In genomic region chr19:5806051-5806808, GRCm38 (mm10) we compare ENCODE assay signal across 8 mouse cellular contexts. TPM values are rescaled to one million over a fixed set of nuclear protein-coding genes. Genes with fewer than 3 reads are reported as not detected.
DNase-seq lines count a peak whose midpoint lies in the region; TF ChIP-seq lines count a peak whose summit lies in the region.

No protein-coding gene starts in this region.

- TF ChIP-seq CTCF in E14TG2a.4 (conservative IDR thresholded peaks at IDR 0.05; ENCODE audit: low read length): no peak
- no peak for TF ChIP-seq CTCF in bone marrow, adult 2 months (IDR thresholded peaks at IDR 0.05; ENCODE audit: control insufficient read depth, insufficient read depth, low read length)
- TF ChIP-seq CTCF in lung, adult 2 months (IDR thresholded peaks at IDR 0.05; ENCODE audit: insufficient read depth, low read length): no peak

- no peaks in the 10 kb centered on the region for H3K27me3 ChIP-seq in E14TG2a.4 (ENCODE audit: insufficient read depth, low read length)

- intact Hi-C loops in left cerebral cortex, postnatal 4 days (cut with DNase I): no loop called here

- DNase-seq in heart, adult 18-20 months: peak; percentile 78 to 82
- DNase-seq in kidney, adult 11 months: peak; percentile 71
- DNase-seq in lung, adult 2 months: peak; percentile 57
- DNase-seq in skeletal muscle tissue, adult 2 months (ENCODE audit: low read depth, low spot score): peak; percentile 74
- no peak for DNase-seq in left cerebral cortex, postnatal 4 days
- no peak for DNase-seq in frontal cortex, postnatal 36 days (ENCODE audit: low spot score in 2 of 2)

- 14% methylated on average over 8 of the region's 8 CpGs for WGBS in bone marrow, adult 2 months
- 4% methylated on average over 8 of the region's 8 CpGs for WGBS in lung, adult 2 months

- peaks cover 70% of the 10 kb centered on the region for H3K4me1 ChIP-seq in E14TG2a.4 (replicated peaks; ENCODE audit: low read depth, low read length)
- peaks cover 4% of the 10 kb centered on the region for H3K4me1 ChIP-seq in bone marrow, adult 2 months (ENCODE audit: control insufficient read depth, insufficient read depth, low read length)
- peaks cover 61% of the 10 kb centered on the region for H3K4me1 ChIP-seq in lung, adult 2 months (ENCODE audit: control insufficient read depth, insufficient read depth, low read length)

- TF ChIP-seq POLR2A in bone marrow, adult 2 months (IDR thresholded peaks at IDR 0.05; ENCODE audit: borderline replicate concordance, control insufficient read depth, low read depth, low read length): no peak
- peak; percentile 48; the same call in 1 of the 2 replicates for TF ChIP-seq POLR2A in lung, adult 2 months (IDR thresholded peaks at IDR 0.05; ENCODE audit: borderline replicate concordance, extremely low read depth, low read depth, low read length)

- H3K9me3 ChIP-seq in E14TG2a.4 (ENCODE audit: low read length): no peaks in the 10 kb centered on the region

- H3K36me3 ChIP-seq in E14TG2a.4 (ENCODE audit: insufficient read depth, low read length): peaks cover 2% of the 10 kb centered on the region

- peak overlapping the region; percentile 92 for H3K4me3 ChIP-seq in E14TG2a.4 (replicated peaks; ENCODE audit: low read length)
- no peak overlapping the region for H3K4me3 ChIP-seq in bone marrow, adult 2 months (replicated peaks; ENCODE audit: control insufficient read depth, low read depth, low read length)
- no peak overlapping the region for H3K4me3 ChIP-seq in lung, adult 2 months (replicated peaks; ENCODE audit: extremely low read depth, low read depth, low read length)

- H3K27ac ChIP-seq in bone marrow, adult 2 months (ENCODE audit: control insufficient read depth, insufficient read depth, low read depth, low read length, poor library complexity): peak overlapping the region; percentile 67

RNA-seq across cellular contexts. Expression of gene Scyl1, which starts 35.0 kb away (rescaled TPM):
- 26.8 and 38.8 TPM in 2 replicates for polyA plus RNA-seq in bone marrow, adult 2 months (2011; ENCODE audit: insufficient read depth, insufficient read length, low replicate concordance, missing spikeins)
- total RNA-seq in heart, adult 18-20 months (2021): 10 to 100 TPM; 55.1 to 67.8 TPM
- polyA plus RNA-seq in lung, adult 2 months (2012; rRNA removed): 113 and 116 TPM in 2 replicates
- total RNA-seq in left cerebral cortex, postnatal 4 days (2021): 10 to 100 TPM; 81.7 to 81.8 TPM

Comparison
In these comparisons a context has a peak if more than half of its experiments do, and no peak if none do; other contexts are left out.
1. DNase-seq: peak in heart, adult 18-20 months (2 of 2), kidney, adult 11 months (single experiment), lung, adult 2 months (single experiment) and skeletal muscle tissue, adult 2 months (single experiment); none in left cerebral cortex, postnatal 4 days (single experiment) and frontal cortex, postnatal 36 days (0 of 2).